Mouse (Mus musculus): ENCODE measurements around the gene Gm49322.

GRCm38 (mm10) chr10:80658194-80658840, 52.5 kb downstream of the Gm49322 start:
- no peak for TF ChIP-seq CTCF (conservative IDR thresholded peaks at IDR 0.05 in 1 of 2, IDR thresholded peaks at IDR 0.05 in 1 of 2; ENCODE audit: low read depth in 2 of 2, low read length in 2 of 2)
- peak; percentile 49 for TF ChIP-seq JUN (IDR thresholded peaks at IDR 0.05; ENCODE audit: insufficient read depth, low read depth, low read length)
- TF ChIP-seq NRF1 (IDR thresholded peaks at IDR 0.05; ENCODE audit: low read depth, low read length) = peak; percentile 78
- no peak for TF ChIP-seq MAFK (IDR thresholded peaks at IDR 0.05; ENCODE audit: insufficient replicate concordance, low read length)
- TF ChIP-seq BHLHE40 (IDR thresholded peaks at IDR 0.05; ENCODE audit: low read depth, low read length) = peak; percentile 29; the same call in 1 of the 2 replicates
- no peak for TF ChIP-seq MXI1 (IDR thresholded peaks at IDR 0.05; ENCODE audit: low read depth, low read length)
- TF ChIP-seq RCOR1 (conservative IDR thresholded peaks at IDR 0.05; ENCODE audit: low read depth, low read length) = no peak
- TF ChIP-seq EP300 (IDR thresholded peaks at IDR 0.05; ENCODE audit: low read length) = 0 out of 2 replicates have a peak, but pooled peaks have one; percentile 13
- no peak for TF ChIP-seq CHD1 (IDR thresholded peaks at IDR 0.05; ENCODE audit: low read depth, low read length)
- no peak for TF ChIP-seq POLR2A (IDR thresholded peaks at IDR 0.05; ENCODE audit: low read depth, low read length)

Data from CH12.LX (cell line).